Mouse (Mus musculus): ENCODE results near the gene Mdm1. TPM values are rescaled to one million over a fixed set of nuclear protein-coding genes. Genes with fewer than 3 reads are reported as not detected.

Mdm1 gene
- polyA plus RNA-seq, 1 experiment from 2014 or later, result 67.1 TPM

DNA sequence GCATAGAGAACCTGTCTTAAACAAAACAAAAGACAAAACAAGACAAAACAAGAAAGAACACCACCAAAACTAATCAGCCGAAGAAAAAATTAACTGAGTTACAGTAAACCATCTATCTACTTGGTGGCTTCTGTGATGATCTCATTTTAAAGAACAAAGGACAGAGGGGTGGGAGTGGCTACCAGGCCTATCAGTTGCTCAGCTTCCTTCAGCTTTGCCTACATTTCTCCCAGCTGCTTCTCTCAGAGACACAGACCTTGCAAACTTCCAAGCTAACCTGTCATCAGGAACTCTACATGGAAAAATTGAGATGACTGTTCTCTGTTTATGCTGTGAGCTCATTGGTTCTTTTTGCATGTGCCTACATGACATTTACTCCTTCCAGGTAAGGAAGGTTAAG lies 27.3 kb upstream of the Mdm1 start:
- WGBS, result 86% methylated on average over 1 of the region's 1 CpGs

GRCm38 (mm10) chr10:118116456-118116855 lies 25.2 kb upstream of the Mdm1 start:
- 98% methylated on average over 2 of the region's 2 CpGs for WGBS
- Histone ChIP-seq H3K4me2 (ENCODE audit: low read depth, low read length, severe bottlenecking) (no peak overlapping the region), H3K4me1 (replicated peaks; ENCODE audit: control insufficient read depth, insufficient read depth, low read length) (no peaks in the 10 kb centered on the region), H3K9me3 (ENCODE audit: control insufficient read depth, low read length) (no peaks in the 10 kb centered on the region), H3K9ac (ENCODE audit: low read length) (no peak overlapping the region), H3K27me3 (ENCODE audit: control insufficient read depth, insufficient read depth, low read length) (no peaks in the 10 kb centered on the region), H3K36me3 (ENCODE audit: control insufficient read depth, insufficient read depth, low read length) (no peaks in the 10 kb centered on the region), H3K27ac (ENCODE audit: low read depth, low read length) (no peak overlapping the region), H3K4me3 (ENCODE audit: low read depth, low read length) (no peak overlapping the region)
- DNase-seq (ENCODE audit: low spot score), result no peak
- ATAC-seq (replicated peaks; ENCODE audit: low FRiP score), result no peak

More for the DNA sequence above, 27.3 kb upstream of the Mdm1 start:
- H3K27ac ChIP-seq (ENCODE audit: low read depth, low read length), result no peak overlapping the region
- H3K27me3 ChIP-seq (ENCODE audit: control insufficient read depth, insufficient read depth, low read length), result no peaks in the 10 kb centered on the region
- no peak overlapping the region for H3K4me2 ChIP-seq (ENCODE audit: low read depth, low read length, severe bottlenecking)
- no peak for DNase-seq (ENCODE audit: low spot score)
- ATAC-seq (replicated peaks; ENCODE audit: low FRiP score), result no peak
- no peaks in the 10 kb centered on the region for H3K36me3 ChIP-seq (ENCODE audit: control insufficient read depth, insufficient read depth, low read length)
- H3K9me3 ChIP-seq (ENCODE audit: control insufficient read depth, low read length), result no peaks in the 10 kb centered on the region
- H3K9ac ChIP-seq (ENCODE audit: low read length), result no peak overlapping the region
- H3K4me3 ChIP-seq (ENCODE audit: low read depth, low read length), result no peak overlapping the region
- H3K4me1 ChIP-seq (replicated peaks; ENCODE audit: control insufficient read depth, insufficient read depth, low read length), result no peaks in the 10 kb centered on the region

GRCm38 (mm10) chr10:118121047-118121936 lies 20.3 kb upstream of the Mdm1 start:
- H3K4me1 ChIP-seq (replicated peaks; ENCODE audit: control insufficient read depth, insufficient read depth, low read length), result no peaks in the 10 kb centered on the region
- no peak overlapping the region for H3K9ac ChIP-seq (ENCODE audit: low read length)
- H3K27me3 ChIP-seq (ENCODE audit: control insufficient read depth, insufficient read depth, low read length), result no peaks in the 10 kb centered on the region
- H3K36me3 ChIP-seq (ENCODE audit: control insufficient read depth, insufficient read depth, low read length), result no peaks in the 10 kb centered on the region
- WGBS, result 89% methylated on average over 25 of the region's 25 CpGs
- H3K27ac ChIP-seq (ENCODE audit: low read depth, low read length), result no peak overlapping the region
- no peak overlapping the region for H3K4me2 ChIP-seq (ENCODE audit: low read depth, low read length, severe bottlenecking)
- ATAC-seq (replicated peaks; ENCODE audit: low FRiP score), result 0 out of 2 replicates have a peak, but pooled peaks have one; percentile 21
- no peak overlapping the region for H3K4me3 ChIP-seq (ENCODE audit: low read depth, low read length)
- DNase-seq (ENCODE audit: low spot score), result peak; percentile 26
- no peaks in the 10 kb centered on the region for H3K9me3 ChIP-seq (ENCODE audit: control insufficient read depth, low read length)

GRCm38 (mm10) chr10:118121937-118122285 lies 19.7 kb upstream of the Mdm1 start:
- no peaks in the 10 kb centered on the region for H3K4me1 ChIP-seq (replicated peaks; ENCODE audit: control insufficient read depth, insufficient read depth, low read length)
- H3K27me3 ChIP-seq (ENCODE audit: control insufficient read depth, insufficient read depth, low read length), result no peaks in the 10 kb centered on the region
- no peaks in the 10 kb centered on the region for H3K9me3 ChIP-seq (ENCODE audit: control insufficient read depth, low read length)
- H3K36me3 ChIP-seq (ENCODE audit: control insufficient read depth, insufficient read depth, low read length), result no peaks in the 10 kb centered on the region
- H3K4me2 ChIP-seq (ENCODE audit: low read depth, low read length, severe bottlenecking), result no peak overlapping the region
- H3K9ac ChIP-seq (ENCODE audit: low read length), result no peak overlapping the region
- 56% methylated on average over 13 of the region's 13 CpGs for WGBS
- DNase-seq (ENCODE audit: low spot score) (peak; percentile 51), ATAC-seq (replicated peaks; ENCODE audit: low FRiP score) (peak; percentile 60)
- no peak overlapping the region for H3K4me3 ChIP-seq (ENCODE audit: low read depth, low read length)
- no peak overlapping the region for H3K27ac ChIP-seq (ENCODE audit: low read depth, low read length)

DNA sequence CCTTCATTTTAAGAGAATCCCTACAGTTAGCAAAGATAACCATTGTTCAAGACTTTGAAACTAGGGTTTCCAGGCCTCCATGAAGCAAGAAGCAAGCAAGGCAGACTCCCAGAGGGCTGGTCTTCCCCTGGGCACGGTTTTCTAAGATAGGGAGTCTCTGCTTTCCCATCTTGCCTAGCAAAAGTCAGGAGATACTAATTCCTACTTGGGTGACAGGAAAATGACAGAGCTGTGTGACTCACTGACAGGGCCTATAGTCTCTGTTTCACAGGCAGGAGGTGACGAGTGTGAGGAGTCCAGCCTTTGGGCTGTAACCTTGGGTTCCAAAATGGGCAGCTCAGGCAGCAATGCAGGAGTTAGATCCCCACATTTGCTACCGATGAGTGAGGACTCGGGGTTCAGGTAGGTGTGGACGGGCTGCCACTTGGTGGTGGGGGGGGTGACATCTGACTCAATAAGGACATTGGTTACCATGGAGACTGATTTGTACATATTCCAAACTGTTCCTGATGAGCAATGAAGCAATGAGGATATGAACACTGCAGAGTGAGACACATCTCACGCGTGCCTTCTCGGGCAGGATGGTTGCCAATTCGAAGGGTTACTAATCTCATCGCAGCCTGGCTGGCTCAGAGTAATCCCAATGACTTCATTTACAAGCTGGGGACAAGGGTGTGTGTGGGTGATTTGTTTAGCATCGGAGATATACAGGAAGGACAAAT lies 19.0 kb upstream of the Mdm1 start:
- H3K9ac ChIP-seq (ENCODE audit: low read length), result no peak overlapping the region
- H3K9me3 ChIP-seq (ENCODE audit: control insufficient read depth, low read length), result no peaks in the 10 kb centered on the region
- ATAC-seq (replicated peaks; ENCODE audit: low FRiP score) (no peak), DNase-seq (ENCODE audit: low spot score) (peak; percentile 17)
- no peaks in the 10 kb centered on the region for H3K36me3 ChIP-seq (ENCODE audit: control insufficient read depth, insufficient read depth, low read length)
- H3K27ac ChIP-seq (ENCODE audit: low read depth, low read length), result no peak overlapping the region
- H3K4me2 ChIP-seq (ENCODE audit: low read depth, low read length, severe bottlenecking), result no peak overlapping the region
- no peaks in the 10 kb centered on the region for H3K27me3 ChIP-seq (ENCODE audit: control insufficient read depth, insufficient read depth, low read length)
- no peaks in the 10 kb centered on the region for H3K4me1 ChIP-seq (replicated peaks; ENCODE audit: control insufficient read depth, insufficient read depth, low read length)
- 93% methylated on average over 11 of the region's 11 CpGs for WGBS
- H3K4me3 ChIP-seq (ENCODE audit: low read depth, low read length), result no peak overlapping the region

GRCm38 (mm10) chr10:118125236-118125635 lies 16.4 kb upstream of the Mdm1 start:
- Histone ChIP-seq H3K9ac (ENCODE audit: low read length) (no peak overlapping the region), H3K27me3 (ENCODE audit: control insufficient read depth, insufficient read depth, low read length) (no peaks in the 10 kb centered on the region), H3K4me1 (replicated peaks; ENCODE audit: control insufficient read depth, insufficient read depth, low read length) (no peaks in the 10 kb centered on the region), H3K9me3 (ENCODE audit: control insufficient read depth, low read length) (no peaks in the 10 kb centered on the region), H3K4me2 (ENCODE audit: low read depth, low read length, severe bottlenecking) (no peak overlapping the region), H3K27ac (ENCODE audit: low read depth, low read length) (no peak overlapping the region), H3K36me3 (ENCODE audit: control insufficient read depth, insufficient read depth, low read length) (no peaks in the 10 kb centered on the region), H3K4me3 (ENCODE audit: low read depth, low read length) (no peak overlapping the region)
- ATAC-seq (replicated peaks; ENCODE audit: low FRiP score) (no peak), DNase-seq (ENCODE audit: low spot score) (no peak)
- WGBS, result 92% methylated on average over 7 of the region's 7 CpGs

DNA sequence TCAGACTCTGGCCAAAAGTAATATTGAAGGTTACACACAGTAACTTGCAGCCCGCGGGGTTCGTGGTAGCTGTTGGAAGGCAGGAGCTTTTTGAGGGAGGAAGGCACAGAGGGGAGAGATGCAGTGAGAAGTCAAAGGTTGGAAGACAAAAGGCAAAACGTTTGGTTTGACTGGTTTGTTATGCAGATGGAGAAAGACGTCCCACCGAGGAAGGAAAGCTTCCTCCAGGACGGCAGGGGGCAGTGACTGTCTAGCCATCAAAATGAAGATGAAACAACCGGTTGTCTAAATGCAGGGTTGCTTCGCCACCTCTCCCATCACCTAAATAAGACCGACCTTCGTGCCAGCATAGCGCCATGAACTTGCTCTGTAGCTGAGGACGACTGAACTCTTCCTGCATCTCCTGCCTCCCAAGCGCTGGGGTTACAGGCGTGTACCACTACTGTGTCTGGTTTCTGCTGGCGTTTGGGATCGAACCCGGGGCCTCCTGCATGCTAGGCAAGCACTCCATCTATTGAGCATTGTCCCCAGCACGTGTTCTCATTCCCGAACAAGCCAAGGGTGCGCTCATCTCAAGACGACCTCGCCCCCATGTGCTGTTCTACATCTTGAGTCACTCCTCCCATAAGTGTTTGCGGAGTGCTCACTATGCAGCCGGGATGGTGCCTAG lies 15.7 kb upstream of the Mdm1 start:
- Histone ChIP-seq H3K9me3 (ENCODE audit: control insufficient read depth, low read length) (no peaks in the 10 kb centered on the region), H3K27ac (ENCODE audit: low read depth, low read length) (no peak overlapping the region), H3K36me3 (ENCODE audit: control insufficient read depth, insufficient read depth, low read length) (no peaks in the 10 kb centered on the region), H3K4me2 (ENCODE audit: low read depth, low read length, severe bottlenecking) (no peak overlapping the region), H3K9ac (ENCODE audit: low read length) (no peak overlapping the region), H3K4me3 (ENCODE audit: low read depth, low read length) (no peak overlapping the region), H3K27me3 (ENCODE audit: control insufficient read depth, insufficient read depth, low read length) (no peaks in the 10 kb centered on the region), H3K4me1 (replicated peaks; ENCODE audit: control insufficient read depth, insufficient read depth, low read length) (no peaks in the 10 kb centered on the region)
- DNase-seq (ENCODE audit: low spot score) (no peak), ATAC-seq (replicated peaks; ENCODE audit: low FRiP score) (no peak)
- WGBS, result 79% methylated on average over 25 of the region's 25 CpGs

DNA sequence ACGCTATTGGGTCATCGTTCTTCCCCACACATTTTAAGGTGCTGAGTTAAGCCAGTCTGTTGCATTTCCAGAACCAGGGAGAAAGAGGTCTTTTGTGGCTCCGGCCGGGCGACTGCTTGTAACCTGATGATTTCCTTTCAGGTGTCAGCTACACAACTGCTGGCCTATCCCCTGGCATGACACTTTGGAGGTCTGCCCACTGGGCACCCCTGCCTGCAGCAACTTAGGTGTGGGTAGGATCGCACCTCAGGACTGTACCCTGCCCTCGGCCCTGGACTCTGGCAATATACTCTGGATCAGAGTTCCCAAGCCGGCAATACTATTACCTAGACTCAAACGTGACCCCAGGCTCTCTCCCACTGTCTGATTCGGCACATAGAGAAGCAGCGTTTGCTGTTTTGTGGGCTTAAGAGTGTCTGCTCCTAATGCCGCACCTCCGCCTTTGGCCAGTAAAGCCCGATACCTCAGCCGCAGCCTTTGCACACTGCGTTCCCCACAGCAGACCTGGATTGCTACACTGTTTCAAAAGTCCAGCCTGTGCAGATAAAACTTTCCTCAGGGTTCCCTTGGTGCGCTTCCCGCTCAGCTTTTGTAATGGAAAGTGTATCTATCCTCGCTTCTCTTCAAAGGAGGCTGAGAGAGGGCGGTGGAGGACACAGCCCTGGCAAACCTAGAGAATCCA lies 12.5 kb upstream of the Mdm1 start:
- Histone ChIP-seq H3K4me1 (replicated peaks; ENCODE audit: control insufficient read depth, insufficient read depth, low read length) (no peaks in the 10 kb centered on the region), H3K9me3 (ENCODE audit: control insufficient read depth, low read length) (no peaks in the 10 kb centered on the region), H3K27me3 (ENCODE audit: control insufficient read depth, insufficient read depth, low read length) (no peaks in the 10 kb centered on the region), H3K27ac (ENCODE audit: low read depth, low read length) (no peak overlapping the region), H3K36me3 (ENCODE audit: control insufficient read depth, insufficient read depth, low read length) (no peaks in the 10 kb centered on the region), H3K9ac (ENCODE audit: low read length) (no peak overlapping the region), H3K4me2 (ENCODE audit: low read depth, low read length, severe bottlenecking) (no peak overlapping the region), H3K4me3 (ENCODE audit: low read depth, low read length) (no peak overlapping the region)
- no peak for DNase-seq (ENCODE audit: low spot score)
- no peak for ATAC-seq (replicated peaks; ENCODE audit: low FRiP score)
- WGBS, result 49% methylated on average over 20 of the region's 20 CpGs
